Mouse (Mus musculus): ENCODE data around the gene Disc1.

The Disc1 gene

GRCm38 (mm10) chr8:125053505-125054435 is at the start of gene Disc1:
Gene Disc1, plus strand, starts transcription at chr8:125054195.
- DNase-seq = no peak

- peak; percentile 93 for DNase-seq
These were observed 41.0 kb upstream of the Disc1 start, which contains the start of gene Tsnax for GRCm38 (mm10) chr8:125012695-125013627. Gene Tsnax, plus strand, starts transcription at chr8:125012997.

- DNase-seq = no peak
These were observed 29.9 kb upstream of the Disc1 start for GRCm38 (mm10) chr8:125024085-125024484.

- no peak for DNase-seq
These were observed 26.8 kb upstream of the Disc1 start for GRCm38 (mm10) chr8:125027211-125027610.

GRCm38 (mm10) chr8:125028841-125029240 is 25.2 kb upstream of the Disc1 start:
- DNase-seq = no peak

GRCm38 (mm10) chr8:125031276-125031675 is 22.7 kb upstream of the Disc1 start:
- no peak for DNase-seq

- DNase-seq = peak; percentile 26
These were observed 19.3 kb upstream of the Disc1 start for GRCm38 (mm10) chr8:125034669-125035068.

- DNase-seq = no peak
These were observed 16.9 kb upstream of the Disc1 start for GRCm38 (mm10) chr8:125037081-125037480.

- no peak for DNase-seq
These were observed 15.3 kb upstream of the Disc1 start for GRCm38 (mm10) chr8:125038731-125039130.

- no peak for DNase-seq
These were observed 13.2 kb upstream of the Disc1 start for GRCm38 (mm10) chr8:125040587-125041375.

GRCm38 (mm10) chr8:125041496-125041895 is 12.5 kb upstream of the Disc1 start:
- no peak for DNase-seq

- DNase-seq = no peak
These were observed 10.6 kb upstream of the Disc1 start for GRCm38 (mm10) chr8:125043394-125043793.

- DNase-seq = no peak
These were observed 10.1 kb upstream of the Disc1 start for GRCm38 (mm10) chr8:125043935-125044334.

GRCm38 (mm10) chr8:125045760-125046159 is 8.2 kb upstream of the Disc1 start:
- DNase-seq = no peak

- no peak for DNase-seq
These were observed 4.8 kb upstream of the Disc1 start for GRCm38 (mm10) chr8:125049051-125049750.

- no peak for DNase-seq
These were observed 4.2 kb upstream of the Disc1 start for GRCm38 (mm10) chr8:125049826-125050225.

- peak; percentile 17 for DNase-seq
These were observed 2.0 kb upstream of the Disc1 start for GRCm38 (mm10) chr8:125052026-125052425.

- peak; percentile 12 for DNase-seq
These were observed 428 bp downstream of the Disc1 start for GRCm38 (mm10) chr8:125054436-125054810.

GRCm38 (mm10) chr8:125060904-125061303 is 6.9 kb downstream of the Disc1 start:
- DNase-seq = no peak

GRCm38 (mm10) chr8:125065596-125065995 is 11.6 kb downstream of the Disc1 start:
- no peak for DNase-seq

- DNase-seq = peak; percentile 67
These were observed 13.1 kb downstream of the Disc1 start for GRCm38 (mm10) chr8:125066913-125067595.
